9 mouse cellular contexts compared by ENCODE assay signal in genomic region chr2:68907721-68908463, GRCm38 (mm10). TPM values are rescaled to one million over a fixed set of nuclear protein-coding genes. Genes with fewer than 3 reads are reported as not detected.
A peak's percentile ranks its signal among the peaks of the same experiment; 100 is the strongest.
DNase-seq lines count a peak whose midpoint lies in the region; ATAC-seq and TF ChIP-seq lines count a peak whose summit lies in the region.
"Had no signal": no experiment of that assay in that cellular context is flagged by ENCODE, and none has a peak within 500 bp of the region (broad histone marks: within the 10 kb centered on the region; RNA-seq: fewer than 3 reads in every experiment).

No protein-coding gene starts in this region.

- WGBS in heart, embryonic 11.5 days (ENCODE audit: insufficient replicate concordance): 49% methylated on average over 11 of the region's 11 CpGs
- WGBS in liver, embryonic 16.5 days (ENCODE audit: insufficient replicate concordance): 22% methylated on average over 11 of the region's 11 CpGs
- 6% methylated on average over 11 of the region's 11 CpGs for WGBS in spleen, adult 2 months
- 87% methylated on average over 11 of the region's 11 CpGs for WGBS in midbrain, embryonic 16.5 days
- 85% methylated on average over 11 of the region's 11 CpGs for WGBS in embryonic facial prominence, embryonic 10.5 days

- H3K36me3 ChIP-seq in heart, embryonic 11.5 days (ENCODE audit: control insufficient read depth, insufficient read depth, low read length): no peaks in the 10 kb centered on the region
- H3K36me3 ChIP-seq in liver, embryonic 16.5 days (ENCODE audit: control insufficient read depth, insufficient read depth): no peaks in the 10 kb centered on the region
- H3K36me3 ChIP-seq in spleen, adult 2 months (ENCODE audit: control insufficient read depth, insufficient read depth, low read length): no peaks in the 10 kb centered on the region
- no peaks in the 10 kb centered on the region for H3K36me3 ChIP-seq in midbrain, embryonic 16.5 days (ENCODE audit: control insufficient read depth, insufficient read depth, low read length)
- H3K36me3 ChIP-seq in embryonic facial prominence, embryonic 10.5 days (replicated peaks): 0 out of 2 replicates have a peak, but pooled peaks cover 2% of the 10 kb centered on the region

- peak overlapping the region; percentile 52 for H3K4me2 ChIP-seq in heart, embryonic 11.5 days
- H3K4me2 ChIP-seq in liver, embryonic 16.5 days (ENCODE audit: low read depth, low read length): peak overlapping the region; percentile 39
- H3K4me2 ChIP-seq in midbrain, embryonic 16.5 days (ENCODE audit: low read length): no peak overlapping the region

- no peak for TF ChIP-seq POLR2A in spleen, adult 2 months (IDR thresholded peaks at IDR 0.05; ENCODE audit: low read depth, low read length)

- no peak for DNase-seq in heart, adult 9 months (ENCODE audit: low spot score in 2 of 2)
- peak; percentile 36 for DNase-seq in NIH3T3 (ENCODE audit: low read depth)
- peak; percentile 12 to 18 for DNase-seq in spleen, adult 2 months (ENCODE audit: low read depth in 1 of 2, low spot score in 2 of 2)
- no peak for DNase-seq in cerebellum, postnatal 4 days (ENCODE audit: low spot score in 2 of 2)
- DNase-seq in embryonic facial prominence, embryonic 10.5 days (ENCODE audit: low spot score): no peak
- DNase-seq: cerebellum, adult 18-20 months had no signal

- H3K9me3 ChIP-seq in heart, embryonic 11.5 days (replicated peaks; ENCODE audit: control insufficient read depth, low read length): no peaks in the 10 kb centered on the region
- H3K9me3 ChIP-seq in liver, embryonic 16.5 days (replicated peaks; ENCODE audit: control insufficient read depth, low read length): no peaks in the 10 kb centered on the region
- H3K9me3 ChIP-seq in midbrain, embryonic 16.5 days (replicated peaks; ENCODE audit: control insufficient read depth, low read length, poor library complexity, severe bottlenecking): no peaks in the 10 kb centered on the region
- H3K9me3 ChIP-seq in embryonic facial prominence, embryonic 10.5 days: peaks cover 3% of the 10 kb centered on the region; the same call in 1 of the 2 replicates

- no peak for TF ChIP-seq CTCF in spleen, adult 2 months (IDR thresholded peaks at IDR 0.05; ENCODE audit: extremely low read depth, insufficient read depth, insufficient read length, insufficient replicate concordance)

- H3K27ac ChIP-seq in heart, embryonic 11.5 days (ENCODE audit: low read depth, low read length): no peak overlapping the region
- H3K27ac ChIP-seq in liver, embryonic 16.5 days (ENCODE audit: low read length): no peak overlapping the region
- peak overlapping the region; percentile 37 for H3K27ac ChIP-seq in spleen, adult 2 months (ENCODE audit: insufficient read depth, low read length)
- no peak overlapping the region for H3K27ac ChIP-seq in midbrain, embryonic 16.5 days (ENCODE audit: low read length)
- no peak overlapping the region for H3K27ac ChIP-seq in embryonic facial prominence, embryonic 10.5 days (replicated peaks)

- H3K4me3 ChIP-seq in heart, embryonic 11.5 days (ENCODE audit: low read depth, low read length): 0 out of 2 replicates have a peak overlapping the region, but pooled peaks have one; percentile 15
- H3K4me3 ChIP-seq in liver, embryonic 16.5 days (ENCODE audit: low read depth, low read length): no peak overlapping the region
- H3K4me3 ChIP-seq in spleen, adult 2 months (ENCODE audit: extremely low read depth, insufficient read depth, insufficient read length): peak overlapping the region; percentile 32
- no peak overlapping the region for H3K4me3 ChIP-seq in midbrain, embryonic 16.5 days (ENCODE audit: low read depth, low read length)
- H3K4me3 ChIP-seq in embryonic facial prominence, embryonic 10.5 days: no peak overlapping the region

- peaks cover 6% of the 10 kb centered on the region for H3K4me1 ChIP-seq in heart, embryonic 11.5 days (ENCODE audit: control insufficient read depth, insufficient read depth, low read length)
- peaks cover 3% of the 10 kb centered on the region; the same call in 1 of the 2 replicates for H3K4me1 ChIP-seq in liver, embryonic 16.5 days (ENCODE audit: control insufficient read depth, low read depth, low read length)
- peaks cover 5% of the 10 kb centered on the region; the same call in 1 of the 2 replicates for H3K4me1 ChIP-seq in spleen, adult 2 months (ENCODE audit: control insufficient read depth, insufficient read depth, insufficient read length)
- H3K4me1 ChIP-seq in midbrain, embryonic 16.5 days (ENCODE audit: control insufficient read depth, insufficient read depth, low read length): no peaks in the 10 kb centered on the region
- H3K4me1 ChIP-seq in embryonic facial prominence, embryonic 10.5 days: no peaks in the 10 kb centered on the region

- no peak for ATAC-seq in heart, embryonic 11.5 days (replicated peaks; ENCODE audit: insufficient number of reproducible peaks, low FRiP score, low TSS enrichment)
- peak; percentile 54 for ATAC-seq in liver, embryonic 16.5 days (ENCODE audit: low read depth)
- no peak for ATAC-seq in midbrain, embryonic 16.5 days

- no peaks in the 10 kb centered on the region for H3K27me3 ChIP-seq in heart, embryonic 11.5 days (ENCODE audit: control insufficient read depth, insufficient read depth, low read length)
- H3K27me3 ChIP-seq in liver, embryonic 16.5 days (ENCODE audit: control insufficient read depth, insufficient read depth, low read depth, low read length): no peaks in the 10 kb centered on the region
- H3K27me3 ChIP-seq in spleen, adult 2 months (ENCODE audit: control insufficient read depth, insufficient read depth, low read length): no peaks in the 10 kb centered on the region
- no peaks in the 10 kb centered on the region for H3K27me3 ChIP-seq in midbrain, embryonic 16.5 days (ENCODE audit: control insufficient read depth, insufficient read depth, low read depth, low read length)
- no peaks in the 10 kb centered on the region for H3K27me3 ChIP-seq in embryonic facial prominence, embryonic 10.5 days (replicated peaks; ENCODE audit: low read depth, poor library complexity, severe bottlenecking)

- no peak overlapping the region for H3K9ac ChIP-seq in heart, embryonic 11.5 days (ENCODE audit: low read depth, low read length)
- H3K9ac ChIP-seq in liver, embryonic 16.5 days (ENCODE audit: low read depth, low read length): no peak overlapping the region
- no peak overlapping the region for H3K9ac ChIP-seq in midbrain, embryonic 16.5 days (ENCODE audit: low read depth, low read length)

RNA-seq across cellular contexts. Expression of gene Cers6, which starts 46.7 kb away (rescaled TPM):
- polyA plus RNA-seq in heart, embryonic 11.5 days (2014; fragmentation: Nextera tagmentation; extraction: Ambion mirVana): 31.6 and 32.8 TPM in 2 replicates
- polyA plus RNA-seq in liver, embryonic 16.5 days (2015; fragmentation: Nextera tagmentation; extraction: Ambion mirVana): 10.2 and 10.7 TPM in 2 replicates
- polyA plus RNA-seq in spleen, adult 2 months (2012; rRNA removed): 3.5 and 5.8 TPM in 2 replicates
- polyA plus RNA-seq in midbrain, embryonic 16.5 days (2015; fragmentation: Nextera tagmentation; extraction: Ambion mirVana): 55.3 and 66.0 TPM in 2 replicates
- 28.4 and 28.8 TPM in 2 replicates for polyA plus RNA-seq in embryonic facial prominence, embryonic 10.5 days (2016; fragmentation: Nextera tagmentation; extraction: Ambion mirVana)

Comparison
In these comparisons a context has a peak if more than half of its experiments do, and no peak if none do; other contexts are left out.
1. H3K4me3 ChIP-seq: peak in heart, embryonic 11.5 days (single experiment) and spleen, adult 2 months (single experiment); none in liver, embryonic 16.5 days (single experiment), midbrain, embryonic 16.5 days (single experiment) and embryonic facial prominence, embryonic 10.5 days (single experiment).
2. DNase-seq: peak in NIH3T3 (single experiment) and spleen, adult 2 months (2 of 2); none in heart, adult 9 months (0 of 2), cerebellum, postnatal 4 days (0 of 2) and embryonic facial prominence, embryonic 10.5 days (single experiment).